Mouse (Mus musculus): ENCODE results near the gene Abcc4. TPM values are rescaled to one million over a fixed set of nuclear protein-coding genes. Genes with fewer than 3 reads are reported as not detected.

The Abcc4 gene
- polyA plus RNA-seq, 1 experiment from 2014 or later, result 2.1 TPM

Small RNAs within 50 kb of the gene (microRNA-seq; reads per million reads assigned to microRNA genes)
- not detected for gene Mir6391

Other genes with a start within 250 kb of the Abcc4 start
- 1.5 and 7.2 TPM in 2 replicates for gene Cldn10, start 81.7 kb upstream of the Abcc4 start, polyA plus RNA-seq (2015; fragmentation: Nextera tagmentation; extraction: Ambion mirVana)
- 88.3 and 103 TPM in 2 replicates for gene Dzip1, start 219.2 kb upstream of the Abcc4 start, polyA plus RNA-seq (2015; fragmentation: Nextera tagmentation; extraction: Ambion mirVana)
- gene Dnajc3, start 231.8 kb upstream of the Abcc4 start, polyA plus RNA-seq (2015; fragmentation: Nextera tagmentation; extraction: Ambion mirVana), result 20.2 and 21.3 TPM in 2 replicates